Mouse (Mus musculus): ENCODE measurements around the gene Shisal2b. TPM values are rescaled to one million over a fixed set of nuclear protein-coding genes. Genes with fewer than 3 reads are reported as not detected.

Gene Shisal2b
- polyA plus RNA-seq, 1 experiment from 2014 or later = 0.36 TPM

DNA sequence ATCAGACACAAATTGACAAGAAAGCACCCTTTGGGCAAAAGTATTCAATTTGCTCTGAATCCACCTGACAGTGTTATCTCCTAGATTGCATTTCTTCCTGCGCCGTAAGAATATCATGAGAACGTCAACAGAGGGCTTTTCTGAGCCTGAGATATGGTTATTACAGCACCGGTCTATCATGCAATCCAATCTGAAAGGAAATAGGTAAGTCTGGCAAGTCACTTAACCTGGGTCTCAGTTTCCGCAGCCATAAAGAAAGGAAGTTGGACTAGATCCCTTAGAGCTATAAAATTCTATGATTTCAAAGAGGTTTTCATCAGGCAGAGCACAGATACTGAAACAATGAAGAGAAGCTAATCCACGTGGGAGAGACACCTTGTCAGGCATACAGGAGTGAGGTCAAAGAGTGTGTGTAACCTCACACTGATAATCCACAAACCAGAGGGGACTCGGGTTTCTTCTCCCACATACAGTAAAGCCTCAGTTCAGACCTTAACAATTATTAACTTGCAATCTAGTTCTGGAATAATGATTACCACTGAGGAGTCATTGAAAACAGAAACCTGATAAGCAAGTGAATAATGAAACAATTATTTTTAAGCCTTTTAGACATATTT, 64.0 kb downstream of the Shisal2b start:
- WGBS = 88% methylated on average over 7 of the region's 7 CpGs
- H3K9me3 ChIP-seq = no peaks in the 10 kb centered on the region
- H3K36me3 ChIP-seq = peaks cover 24% of the 10 kb centered on the region
- no peak overlapping the region for H3K27ac ChIP-seq (replicated peaks)
- H3K4me1 ChIP-seq = no peaks in the 10 kb centered on the region
- no peak overlapping the region for H3K4me2 ChIP-seq (replicated peaks)
- no peak overlapping the region for H3K4me3 ChIP-seq
- no peak overlapping the region for H3K9ac ChIP-seq (replicated peaks)
- H3K27me3 ChIP-seq = no peaks in the 10 kb centered on the region
- ATAC-seq (replicated peaks) = no peak

GRCm38 (mm10) chr13:104799067-104799466, 64.6 kb downstream of the Shisal2b start:
- no peak overlapping the region for H3K9ac ChIP-seq (replicated peaks)
- H3K27me3 ChIP-seq = no peaks in the 10 kb centered on the region
- ATAC-seq (replicated peaks) = no peak
- no peaks in the 10 kb centered on the region for H3K4me1 ChIP-seq
- no peak overlapping the region for H3K27ac ChIP-seq (replicated peaks)
- no peak overlapping the region for H3K4me2 ChIP-seq (replicated peaks)
- peaks cover 29% of the 10 kb centered on the region for H3K36me3 ChIP-seq
- WGBS = 92% methylated on average over 8 of the region's 8 CpGs
- H3K9me3 ChIP-seq = no peaks in the 10 kb centered on the region
- H3K4me3 ChIP-seq = no peak overlapping the region

Other genes starting within 250 kb of the Shisal2b start
- 17.8 and 18.2 TPM in 2 replicates for gene Srek1ip1, start 71.4 kb downstream of the Shisal2b start, polyA plus RNA-seq (2015; fragmentation: Nextera tagmentation; extraction: Ambion mirVana)
- 29.2 and 32.2 TPM in 2 replicates for gene Cwc27, start 46.8 kb downstream of the Shisal2b start, polyA plus RNA-seq (2015; fragmentation: Nextera tagmentation; extraction: Ambion mirVana)
- gene Rgs7bp, start 191.0 kb upstream of the Shisal2b start, polyA plus RNA-seq (2015; fragmentation: Nextera tagmentation; extraction: Ambion mirVana) = 5.2 TPM in 2 replicates
- gene 4933425L06Rik, start 218.2 kb upstream of the Shisal2b start, polyA plus RNA-seq (2015; fragmentation: Nextera tagmentation; extraction: Ambion mirVana) = 0.08 TPM in 1 of 2 replicates, not detected in the other